Mouse (Mus musculus): ENCODE measurements around the gene Chml.

The Chml gene

DNA sequence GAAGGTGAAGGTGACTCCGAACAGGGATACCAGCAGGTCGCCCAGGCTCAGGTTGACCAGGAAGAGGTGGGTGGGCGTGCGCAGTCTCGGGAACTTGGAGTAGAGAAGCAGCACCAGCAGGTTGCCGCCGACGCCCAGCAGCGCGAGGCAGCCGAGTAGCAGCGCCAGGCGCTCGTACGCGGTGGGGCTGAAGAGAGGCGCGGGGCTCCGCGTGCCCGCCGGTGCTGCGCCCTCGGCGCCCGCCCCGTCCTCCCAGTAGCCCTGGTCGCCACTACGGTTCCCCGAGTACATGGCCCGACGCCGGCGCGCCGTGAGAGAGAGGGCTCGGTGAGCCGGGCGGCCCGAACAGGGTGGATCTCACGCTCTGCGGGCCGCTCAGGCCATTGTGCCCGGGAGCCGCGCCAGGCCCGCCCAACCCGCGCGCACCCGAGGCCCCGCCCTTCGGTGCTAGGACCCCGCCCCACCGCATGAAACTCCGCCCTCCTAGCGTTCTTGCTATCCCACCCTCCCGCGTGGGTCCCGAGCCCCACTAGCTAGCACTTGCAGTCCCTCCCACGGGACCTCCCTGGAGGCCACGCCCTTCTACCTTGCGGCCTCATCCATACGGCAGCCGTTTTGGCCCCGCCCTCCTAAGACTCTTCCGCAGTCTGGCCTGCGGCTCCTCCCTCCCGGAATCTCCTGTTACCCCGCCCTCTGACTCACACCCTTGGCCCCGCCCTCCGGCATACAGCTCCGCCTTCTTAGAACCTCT is at the start of gene Chml, which contains the start of gene Opn3:
TSS of gene Chml (minus strand) at position 656 of the 751 bp plus-strand sequence.
TSS of gene Opn3 (minus strand) at position 531 of the 751 bp plus-strand sequence.
- peak; percentile 99 for DNase-seq

DNA sequence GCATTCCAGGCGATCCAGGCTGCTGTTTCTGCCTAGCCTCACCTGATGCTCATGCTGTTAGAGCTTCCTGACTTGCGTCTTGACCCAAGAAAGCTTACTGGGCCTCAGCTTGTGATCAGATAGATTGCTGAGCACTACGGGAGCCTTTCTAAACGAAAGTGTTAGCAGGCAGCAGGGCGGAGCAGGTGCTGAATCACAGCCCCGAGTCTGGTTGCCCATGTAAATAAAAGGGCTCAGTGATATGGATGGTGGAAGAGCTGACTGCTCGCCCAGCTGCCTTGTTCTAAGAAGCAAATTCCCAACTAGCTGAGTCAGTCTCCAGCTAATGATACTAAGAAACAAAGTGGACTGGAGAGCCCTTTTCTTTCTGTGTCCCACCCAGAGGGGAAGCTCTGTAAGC is 33.1 kb upstream of the Chml start:
- no peak for DNase-seq

DNA sequence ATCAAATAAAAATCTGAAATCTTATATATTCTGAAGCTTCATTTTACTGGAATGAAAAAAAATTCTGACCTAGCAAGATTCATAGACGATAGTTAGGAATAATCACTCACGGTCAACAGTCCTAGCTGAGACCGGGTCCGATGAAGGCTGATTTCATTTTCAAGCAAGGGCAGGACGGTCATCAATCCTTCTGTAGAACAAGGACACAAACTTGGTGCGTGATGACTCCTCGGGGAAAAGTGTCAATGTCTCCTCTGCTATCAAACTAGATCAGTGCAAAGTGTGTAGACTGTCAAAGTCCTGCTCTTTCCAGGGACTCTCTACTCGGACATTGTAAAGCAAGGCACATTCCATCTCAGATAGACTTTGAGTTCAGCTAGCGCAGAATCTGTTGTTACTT is 24.1 kb upstream of the Chml start:
- DNase-seq, result no peak

DNA sequence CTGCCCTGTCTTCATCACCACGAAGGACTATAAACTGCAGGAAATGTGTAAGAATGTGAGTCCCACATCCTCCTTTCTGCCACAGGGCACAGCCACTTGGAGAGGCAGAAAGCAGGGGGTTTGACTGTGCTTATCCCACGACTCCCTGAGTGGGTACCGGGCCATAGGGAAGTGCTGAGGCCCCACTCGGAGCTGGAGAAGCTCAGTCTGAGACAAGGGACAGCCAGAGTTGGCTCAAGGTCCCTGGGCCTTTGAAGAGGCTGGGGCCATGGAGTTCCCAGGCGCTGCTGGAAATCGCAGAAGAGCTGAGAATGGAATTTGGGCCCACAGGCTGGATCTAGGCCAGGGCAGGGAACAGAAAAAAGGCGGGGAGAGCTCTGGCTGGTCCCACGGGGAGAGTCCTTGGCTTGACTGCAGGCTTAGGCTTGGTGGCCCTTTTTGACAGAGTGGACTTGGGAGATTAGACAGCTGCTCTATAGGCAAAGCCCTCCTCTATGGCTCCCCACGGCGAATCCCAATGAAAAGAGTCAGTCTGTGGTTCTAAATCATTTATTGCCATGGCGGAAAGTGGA is 19.7 kb upstream of the Chml start:
- DNase-seq, result no peak

DNA sequence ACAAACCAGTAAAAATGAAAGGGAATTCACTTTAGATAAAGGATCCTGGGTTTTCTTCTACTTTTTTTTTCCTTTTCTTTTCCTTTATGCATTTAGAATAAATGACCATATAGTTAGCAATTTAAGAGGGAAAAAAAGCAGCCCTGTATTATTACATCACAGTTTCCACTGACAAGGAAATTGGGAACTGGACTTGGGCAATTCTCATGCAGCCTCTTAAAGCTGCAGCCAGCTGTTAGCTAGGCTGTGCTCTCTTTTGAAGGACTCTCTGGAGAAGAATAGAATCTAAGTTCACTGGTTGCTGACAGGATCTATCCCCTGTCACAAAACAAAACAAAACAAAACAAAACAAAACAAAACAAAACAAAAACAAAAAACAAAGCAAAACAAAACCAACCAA is 15.3 kb upstream of the Chml start:
- no peak for DNase-seq

DNA sequence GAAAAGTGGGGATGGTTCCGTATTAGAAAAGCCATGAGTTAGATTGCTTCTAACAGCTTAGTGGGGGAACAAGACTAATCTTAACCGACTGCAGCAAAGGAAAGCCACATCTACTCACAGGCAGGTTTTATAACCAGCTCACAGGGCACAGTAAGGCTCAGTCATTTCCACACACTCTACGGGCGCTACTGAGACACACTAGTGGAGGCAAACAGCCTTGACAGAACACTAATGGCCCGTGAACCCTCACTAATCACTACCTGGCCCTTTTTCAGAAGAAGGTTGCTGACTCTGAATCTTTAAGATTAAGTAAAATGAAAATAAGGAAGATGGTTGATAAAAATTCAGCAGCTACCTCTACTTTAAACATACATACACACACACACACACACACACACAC is 14.9 kb upstream of the Chml start:
- no peak for DNase-seq

DNA sequence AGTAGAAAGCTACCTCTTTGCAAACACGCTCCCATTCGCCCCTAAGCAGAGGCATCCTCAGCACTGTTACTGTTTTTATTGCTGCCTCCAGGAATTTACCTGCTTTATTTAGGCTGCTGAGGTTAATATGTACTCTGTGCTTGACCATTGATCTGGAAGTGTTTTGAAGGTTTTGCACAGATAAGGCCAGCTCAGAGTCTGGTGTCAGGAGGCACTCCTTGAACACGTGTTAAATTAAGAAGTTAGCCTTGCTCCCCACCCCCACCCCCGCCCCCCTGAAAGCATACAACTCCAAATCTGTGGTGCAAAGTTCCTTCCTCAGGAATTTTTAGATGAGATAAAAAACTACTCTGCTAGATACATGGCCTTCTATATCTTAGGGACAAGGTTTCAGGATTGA is 8.4 kb upstream of the Chml start:
- no peak for DNase-seq

DNA sequence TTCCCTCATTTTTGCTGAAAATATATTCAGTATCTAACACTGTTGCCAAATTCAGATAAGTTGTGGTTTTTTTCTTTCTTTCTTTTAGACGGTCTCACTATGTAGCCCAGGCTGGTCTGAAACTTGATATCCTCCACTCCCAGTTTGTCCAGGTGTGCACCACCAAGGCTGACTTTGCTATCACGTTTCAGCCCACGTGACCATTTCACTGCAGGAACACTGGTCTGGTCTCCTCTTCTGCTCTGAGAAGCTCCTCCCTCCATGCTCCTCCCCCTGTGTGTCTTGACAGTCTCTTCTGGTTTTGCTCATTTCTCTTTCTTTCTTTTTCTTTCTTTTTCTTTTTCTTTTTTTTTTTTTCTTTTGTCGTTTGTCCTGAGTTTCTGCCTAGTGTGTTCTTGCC is 7.1 kb upstream of the Chml start:
- DNase-seq, result no peak

DNA sequence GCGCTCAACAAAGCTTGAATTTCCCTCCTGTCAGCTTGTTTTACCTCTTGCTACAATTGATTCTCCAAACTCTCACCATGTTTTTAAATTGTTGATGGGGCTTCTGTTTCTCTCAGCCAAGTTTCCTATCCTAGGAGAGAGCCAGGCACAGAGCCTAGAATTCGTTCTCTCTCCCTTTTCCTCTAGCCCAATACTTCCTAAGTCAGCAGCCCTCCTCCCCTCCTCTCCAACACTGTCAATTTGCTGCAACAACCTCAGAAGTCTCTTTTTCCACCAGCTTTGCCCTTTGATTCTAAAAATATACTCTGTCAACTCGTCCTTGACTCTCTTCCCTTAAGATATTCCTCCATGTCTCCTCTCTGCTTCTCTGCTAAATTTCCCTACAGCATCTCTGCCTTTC is 6.7 kb upstream of the Chml start:
- DNase-seq, result no peak

DNA sequence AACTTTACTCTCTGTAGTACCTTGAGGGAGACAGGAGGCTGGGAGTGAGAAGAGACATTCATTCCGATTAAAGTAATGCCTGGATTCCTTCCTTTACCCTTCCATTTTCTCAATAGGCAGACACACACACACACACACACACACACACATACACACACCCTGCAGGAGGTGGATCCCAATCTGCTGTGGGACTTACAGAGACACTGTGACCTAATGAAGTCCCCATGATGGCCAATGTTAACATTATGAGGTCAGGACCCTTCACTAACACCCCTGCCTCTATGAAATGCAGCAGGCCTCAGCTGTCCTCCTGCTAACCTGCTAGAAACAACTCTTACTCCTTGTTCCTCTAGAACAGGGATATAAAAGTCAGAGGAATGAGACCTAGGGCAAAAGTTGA is 5.6 kb upstream of the Chml start, which contains the start of gene Wdr64:
TSS of gene Wdr64 (plus strand) at position 301 of the 400 bp plus-strand sequence.
- DNase-seq, result no peak

DNA sequence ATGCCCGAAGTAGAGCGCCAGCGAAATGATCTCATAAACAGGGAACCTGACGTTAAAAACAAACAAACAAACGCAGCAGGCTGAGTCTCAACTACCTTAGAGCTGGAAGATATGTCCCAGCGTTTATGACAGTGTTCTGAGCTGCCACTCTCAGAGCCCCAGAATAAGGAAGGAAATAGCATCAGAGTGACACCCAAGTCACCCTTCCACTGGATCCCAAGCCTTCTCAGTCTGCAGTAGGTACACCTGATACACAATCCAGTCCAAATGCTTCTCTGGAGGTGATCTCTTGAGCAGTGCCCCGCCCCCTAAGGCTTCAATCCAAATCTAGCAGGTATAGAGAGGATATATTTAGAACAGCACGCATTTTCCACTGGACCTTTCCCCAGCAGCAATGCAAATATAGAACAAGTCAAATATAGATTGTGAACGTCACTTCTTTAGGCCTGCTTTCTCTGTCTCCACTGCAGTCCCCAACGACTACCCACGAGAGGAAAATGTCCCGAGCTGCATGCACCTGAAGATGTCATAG is 794 bp upstream of the Chml start:
- no peak for DNase-seq

DNA sequence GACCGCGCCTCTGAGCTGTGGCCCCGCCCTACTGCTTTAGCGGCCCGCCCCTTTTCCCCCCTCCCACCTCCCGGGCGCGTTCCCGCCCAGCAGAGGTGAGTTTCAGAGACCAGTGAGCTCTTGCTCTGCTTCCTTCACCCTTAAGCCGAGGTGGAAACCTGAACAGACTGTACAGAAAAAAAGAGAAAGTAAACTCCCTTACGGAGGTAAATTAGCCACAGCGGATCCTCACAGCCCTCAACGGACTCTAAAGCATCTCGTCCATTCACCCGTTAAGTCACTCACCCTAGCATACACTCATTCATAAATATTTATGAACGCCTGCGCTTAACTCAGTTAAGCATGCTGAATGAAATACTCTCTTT is 278 bp upstream of the Chml start:
- no peak for DNase-seq

DNA sequence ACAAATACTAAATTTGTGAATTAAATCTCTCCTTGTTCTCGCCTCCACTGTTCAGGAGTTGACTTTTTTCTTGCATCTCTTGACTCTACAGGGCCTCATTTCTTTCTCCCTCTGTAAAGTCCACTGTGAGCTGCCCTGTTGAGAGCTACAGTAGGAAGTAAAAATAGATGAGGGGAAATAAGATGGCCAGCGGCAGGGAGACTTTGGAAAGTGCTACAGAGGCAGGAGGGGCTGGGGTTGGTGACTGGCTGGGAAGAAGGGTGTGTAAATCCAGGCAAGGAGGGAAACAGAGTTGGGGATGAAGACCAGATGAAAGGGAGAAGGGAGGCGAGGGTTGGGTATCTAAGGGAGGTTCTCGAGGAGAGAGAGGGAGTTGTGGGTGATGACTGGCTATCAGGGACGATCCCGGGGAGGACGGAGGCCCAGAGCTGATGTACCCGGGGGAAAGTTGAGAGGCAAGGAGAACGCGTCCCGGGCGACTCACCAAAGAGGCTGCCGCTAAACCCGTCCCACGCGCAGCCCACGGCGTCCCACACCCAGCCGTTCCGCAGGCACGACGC is 935 bp downstream of the Chml start:
- DNase-seq, result no peak

DNA sequence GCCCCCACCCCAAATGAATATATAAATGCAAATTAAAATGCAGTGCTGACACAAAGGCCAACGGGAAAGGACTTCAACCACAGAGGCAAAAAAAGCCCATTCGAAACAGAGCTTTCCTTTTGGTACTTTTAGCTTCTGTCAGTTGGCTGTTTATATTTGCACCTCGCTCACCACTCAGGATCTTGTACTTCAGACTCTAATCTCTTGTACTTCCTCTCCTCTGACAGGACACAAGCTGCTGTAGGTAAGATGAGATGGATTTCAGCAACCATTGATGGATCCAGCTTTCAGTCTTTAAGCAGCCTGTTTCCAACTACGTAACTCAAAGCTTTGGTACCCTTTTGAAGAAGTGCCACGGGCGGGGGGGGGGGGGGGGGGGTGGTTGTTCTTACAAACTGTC is 11.7 kb downstream of the Chml start:
- no peak for DNase-seq

DNA sequence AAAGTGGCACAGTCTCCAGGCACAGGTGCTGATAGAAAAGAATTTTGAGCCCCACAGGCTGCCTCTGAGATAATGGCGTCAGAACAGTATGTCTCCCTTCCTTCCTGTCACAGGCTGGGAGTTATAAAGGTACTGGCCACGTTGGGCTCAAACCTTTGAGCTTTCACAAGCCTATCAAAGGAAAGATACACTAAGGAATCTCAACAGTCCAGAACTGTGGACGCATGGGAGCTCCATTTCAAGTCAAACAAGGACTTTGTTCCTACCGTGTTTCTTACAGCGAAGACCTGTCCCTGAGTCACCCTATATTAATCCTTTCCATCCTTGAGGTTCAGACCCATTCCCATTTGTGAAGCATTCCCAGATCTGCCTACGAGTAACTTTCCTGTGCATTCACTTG is 15.2 kb downstream of the Chml start:
- DNase-seq, result no peak

DNA sequence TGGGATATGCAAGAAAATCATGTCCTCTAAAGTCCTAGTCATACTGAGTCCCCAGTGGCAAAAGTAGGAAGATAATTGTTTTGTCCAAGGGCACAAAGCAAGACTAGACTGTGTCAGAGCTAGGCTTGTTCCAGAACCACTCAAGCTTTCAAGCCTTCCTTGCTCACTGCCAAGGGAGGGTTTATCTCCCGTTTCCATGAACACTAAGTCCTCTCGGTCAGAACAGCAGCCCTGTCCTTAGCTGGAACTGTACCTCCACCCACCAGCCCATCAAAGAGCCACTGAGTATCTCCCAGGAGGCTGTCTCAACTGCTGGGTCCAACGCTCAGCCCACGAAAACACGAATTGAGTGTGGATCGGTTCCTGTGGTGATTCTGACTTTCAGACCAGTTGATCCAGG is 17.6 kb downstream of the Chml start:
- DNase-seq, result no peak

DNA sequence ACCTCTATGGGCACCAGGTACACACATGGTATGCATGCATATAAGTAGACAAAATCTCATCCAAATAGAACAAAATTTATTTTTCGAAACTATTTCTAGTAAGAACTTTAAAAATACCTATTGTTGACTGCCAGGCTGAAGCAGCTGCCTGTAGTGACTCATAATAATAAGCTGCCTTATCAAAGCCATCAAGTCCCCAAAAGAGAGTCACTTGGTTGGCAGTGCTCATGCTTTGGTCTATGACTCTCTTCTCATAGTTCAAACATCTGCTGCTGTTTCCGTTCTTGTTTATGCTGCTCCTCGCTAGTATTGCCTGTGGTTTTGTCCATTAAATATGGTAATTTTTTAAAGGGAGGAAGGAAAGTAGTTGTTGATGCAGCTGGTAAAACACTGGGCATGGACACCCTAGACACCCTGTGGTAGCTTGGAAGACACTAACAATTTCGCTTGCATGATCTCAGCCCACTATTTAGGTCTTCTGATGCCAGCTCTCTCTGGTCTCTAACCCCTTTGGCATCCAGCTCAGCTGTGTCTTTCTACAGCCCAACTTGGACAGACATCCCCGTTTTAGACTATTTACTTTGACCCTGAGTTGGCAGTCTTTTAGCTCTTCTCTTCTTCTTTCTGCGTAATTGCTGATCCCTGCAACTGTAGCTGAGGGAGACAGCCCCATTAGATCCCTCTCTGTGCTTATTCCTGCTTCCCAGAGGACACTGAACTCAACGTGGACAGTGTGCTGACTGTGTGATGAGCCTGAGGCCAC is 19.0 kb downstream of the Chml start:
- no peak for DNase-seq

DNA sequence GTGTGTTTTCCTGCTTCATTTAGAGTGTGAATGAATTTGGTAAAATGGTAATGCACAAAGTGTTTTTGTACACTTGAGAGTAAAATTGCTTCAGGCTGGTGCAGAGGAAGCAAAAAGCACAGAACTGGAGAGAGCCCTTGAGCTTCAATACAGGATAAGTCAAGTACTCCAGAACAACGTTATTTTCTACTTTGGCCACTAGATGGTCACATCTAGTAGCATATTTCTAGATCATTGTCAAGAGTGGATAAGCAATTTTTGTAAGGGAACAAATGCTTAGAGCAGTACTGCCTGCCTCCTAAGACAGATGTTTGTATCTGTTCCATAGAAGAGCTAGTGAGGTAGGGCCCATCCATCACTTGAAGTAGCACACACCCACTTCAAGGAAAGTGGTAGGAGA is 21.1 kb downstream of the Chml start:
- DNase-seq, result no peak

DNA sequence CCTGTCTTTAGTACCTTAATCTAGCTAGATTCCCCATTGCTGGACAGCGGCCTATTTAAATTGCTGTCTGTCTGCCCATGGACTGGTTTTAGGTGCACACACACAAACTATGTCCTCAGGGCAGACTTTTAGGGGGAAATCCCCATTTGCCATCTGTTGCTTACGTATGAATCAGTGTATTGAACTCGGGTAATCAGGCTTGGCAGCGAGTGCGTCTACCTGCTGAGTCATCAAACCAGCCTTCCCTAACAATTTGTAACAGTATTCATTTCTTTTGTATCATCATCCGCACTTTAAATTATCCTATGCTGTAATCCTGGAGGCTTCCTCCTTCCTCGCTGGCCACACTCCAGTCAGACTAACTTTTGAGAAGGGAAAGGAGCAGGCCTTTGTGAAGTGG is 22.7 kb downstream of the Chml start:
- DNase-seq, result no peak

DNA sequence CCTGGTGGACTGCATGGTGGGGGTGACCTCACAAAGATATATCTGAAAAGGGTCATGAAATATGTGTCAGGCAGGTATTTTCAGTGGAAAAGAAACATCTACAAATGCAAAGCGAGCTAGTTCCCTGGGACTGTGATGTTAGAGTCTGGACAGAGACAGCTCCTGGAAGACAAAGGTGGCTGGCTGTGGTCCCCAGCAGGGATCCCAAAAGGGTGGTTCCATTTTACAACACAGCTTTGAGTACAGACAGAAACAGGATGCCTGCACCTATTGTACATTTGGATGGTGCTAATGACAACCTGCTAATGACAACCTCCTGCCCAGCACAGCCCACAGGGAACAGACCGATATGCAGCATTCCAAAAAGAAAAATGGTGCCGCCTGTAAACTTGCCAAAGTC is 23.2 kb downstream of the Chml start:
- no peak for DNase-seq

DNA sequence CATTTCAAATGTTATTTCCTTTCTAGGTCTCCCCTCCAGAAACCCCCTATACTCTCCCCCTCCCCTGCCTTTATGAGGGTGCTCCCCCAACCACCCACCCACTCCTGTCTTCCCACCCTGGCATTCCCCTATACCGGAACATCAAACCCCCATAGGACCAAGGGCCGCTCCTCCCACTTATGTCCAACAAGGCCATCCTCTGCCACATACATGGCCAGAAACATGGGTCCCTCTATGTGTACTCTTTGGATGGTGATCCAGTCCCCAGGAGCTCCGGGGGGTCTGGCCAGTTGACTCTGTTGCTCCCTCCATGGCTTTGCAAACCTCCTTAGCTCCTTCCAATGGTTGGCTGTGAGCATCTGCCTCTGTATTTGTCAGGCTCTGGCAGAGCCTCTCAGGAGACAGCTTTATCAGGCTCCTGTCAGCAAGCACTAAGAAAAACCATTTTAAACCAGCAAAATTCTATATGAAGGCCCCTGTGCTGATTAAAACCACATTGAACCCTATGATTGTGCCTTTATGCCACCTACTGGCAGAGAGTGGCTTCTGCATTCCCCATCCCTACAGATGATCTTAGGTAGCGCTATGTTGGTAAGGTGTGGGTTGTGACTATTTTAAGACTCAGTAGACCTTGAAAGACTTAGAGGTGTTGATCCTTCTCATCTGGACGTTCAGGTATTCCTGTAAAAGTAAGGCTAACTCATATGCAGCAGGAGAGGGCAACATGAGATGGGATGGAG is 23.9 kb downstream of the Chml start:
- DNase-seq, result peak; percentile 9

DNA sequence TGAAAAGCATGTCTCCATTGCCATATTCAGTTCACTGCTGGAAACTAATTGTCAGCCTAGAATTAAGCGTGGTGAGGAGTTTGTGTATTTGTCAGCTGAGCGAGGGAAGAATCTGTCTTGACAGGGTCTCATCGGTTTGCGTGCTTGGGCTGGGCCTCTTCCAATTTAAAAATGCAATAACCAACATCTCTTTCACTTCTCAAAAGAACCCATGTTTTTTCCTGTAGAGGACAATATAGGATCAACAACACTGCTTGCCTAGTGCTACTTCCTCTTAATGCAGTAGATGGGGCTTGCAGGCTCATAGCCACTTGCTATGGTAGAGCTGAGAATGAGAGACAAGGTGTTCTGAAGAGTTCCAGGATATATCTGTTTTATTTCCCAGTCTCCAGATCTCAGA is 32.8 kb downstream of the Chml start:
- DNase-seq, result no peak

DNA sequence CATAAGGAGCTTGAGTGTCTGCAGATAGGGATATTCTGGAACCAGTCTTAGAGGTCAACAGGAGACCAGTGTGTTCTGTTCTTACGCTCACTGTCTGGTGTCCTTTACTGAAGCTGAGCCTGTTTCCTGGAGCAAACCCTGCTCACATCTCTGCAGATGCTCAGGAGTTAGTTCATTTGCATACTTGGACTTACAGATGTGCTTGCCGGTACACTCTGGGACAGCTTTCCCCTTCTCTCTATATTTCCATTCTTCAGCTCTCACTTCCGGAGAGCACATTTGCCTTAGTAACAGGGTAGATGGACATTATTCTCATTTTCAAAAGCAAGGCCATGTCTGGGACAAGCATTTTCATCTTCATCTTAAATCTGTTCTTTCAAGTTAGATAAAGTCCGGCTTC is 44.1 kb downstream of the Chml start:
- DNase-seq, result no peak
